Mouse (Mus musculus) erythroid progenitor cell, adult 5-6 weeks (primary cell): Measurements from ENCODE around the gene Efna2. TPM values are rescaled to one million over a fixed set of nuclear protein-coding genes. Genes with fewer than 3 reads are reported as not detected.
"Not testable (repeated sequence)": the region's sequence is repeated elsewhere in the genome, so short reads cannot be mapped to it uniquely, and the experiment has no call there.

Source experiments
- ATAC-seq: replicated peaks from 2 replicates; pipeline ENCODE4 v1.8.0; 2016; ENCODE audit warnings: moderate number of reproducible peaks, mild to moderate bottlenecking, moderate TSS enrichment, inconsistent platforms; ENCODE audit not compliant: poor library complexity, low FRiP score, severe bottlenecking
- total RNA-seq, 2 experiments: library from RNA; stranded (forward) in 1 of 2; stranded (reverse) in 1 of 2; fragments of 150-400 nt in 1 of 2; fragments of 186-747, 209-891 nt in 1 of 2; gene quantifications; 2 replicates each; pipeline versions ENCODE4 v1.2.3 to v1.2.4; 2015 to 2017; ENCODE audit warnings: low replicate concordance in 2 of 2

The Efna2 gene
- total RNA-seq, 2 experiments from 2014 or later = not detected

- no peak for ATAC-seq
Measured at GRCm38 (mm10) chr10:80165392-80166128, 13.7 kb upstream of the Efna2 start, which contains the start of gene Cirbp. Gene Cirbp (plus strand): TSS chr10:80165985.

GRCm38 (mm10) chr10:80166136-80166535, 13.1 kb upstream of the Efna2 start:
- ATAC-seq = not testable (repeated sequence)

GRCm38 (mm10) chr10:80167460-80168037, 11.7 kb upstream of the Efna2 start:
- peak; percentile 75 for ATAC-seq

GRCm38 (mm10) chr10:80168038-80168661, 11.1 kb upstream of the Efna2 start:
- ATAC-seq = peak; percentile 59

GRCm38 (mm10) chr10:80169070-80169469, 10.2 kb upstream of the Efna2 start:
- no peak for ATAC-seq

GRCm38 (mm10) chr10:80169651-80170050, 9.6 kb upstream of the Efna2 start:
- ATAC-seq = no peak

GRCm38 (mm10) chr10:80170052-80170451, 9.2 kb upstream of the Efna2 start:
- ATAC-seq = no peak

- no peak for ATAC-seq
Measured at GRCm38 (mm10) chr10:80170601-80171021, 8.7 kb upstream of the Efna2 start.

GRCm38 (mm10) chr10:80171252-80171651, 8.0 kb upstream of the Efna2 start:
- no peak for ATAC-seq

- no peak for ATAC-seq
Measured at GRCm38 (mm10) chr10:80171760-80172526, 7.3 kb upstream of the Efna2 start.

GRCm38 (mm10) chr10:80172527-80173292, 6.6 kb upstream of the Efna2 start, which contains the start of gene 1600002K03Rik:
Gene 1600002K03Rik (plus strand): TSS chr10:80172944.
- peak; percentile 77 for ATAC-seq

- ATAC-seq = no peak
Measured at GRCm38 (mm10) chr10:80173358-80173757, 5.9 kb upstream of the Efna2 start.

GRCm38 (mm10) chr10:80173955-80174640, 5.2 kb upstream of the Efna2 start:
- no peak for ATAC-seq

- ATAC-seq = no peak; the same call in 1 of the 2 replicates
Measured at GRCm38 (mm10) chr10:80174705-80175104, 4.6 kb upstream of the Efna2 start.

GRCm38 (mm10) chr10:80175536-80176269, 3.6 kb upstream of the Efna2 start:
- no peak for ATAC-seq

GRCm38 (mm10) chr10:80176270-80176834, 2.9 kb upstream of the Efna2 start:
- ATAC-seq = no peak

GRCm38 (mm10) chr10:80177441-80178279, 1.6 kb upstream of the Efna2 start:
- ATAC-seq = no peak
